Comparison of ENCODE assay signal across 28 mouse cellular contexts in the genomic region with DNA sequence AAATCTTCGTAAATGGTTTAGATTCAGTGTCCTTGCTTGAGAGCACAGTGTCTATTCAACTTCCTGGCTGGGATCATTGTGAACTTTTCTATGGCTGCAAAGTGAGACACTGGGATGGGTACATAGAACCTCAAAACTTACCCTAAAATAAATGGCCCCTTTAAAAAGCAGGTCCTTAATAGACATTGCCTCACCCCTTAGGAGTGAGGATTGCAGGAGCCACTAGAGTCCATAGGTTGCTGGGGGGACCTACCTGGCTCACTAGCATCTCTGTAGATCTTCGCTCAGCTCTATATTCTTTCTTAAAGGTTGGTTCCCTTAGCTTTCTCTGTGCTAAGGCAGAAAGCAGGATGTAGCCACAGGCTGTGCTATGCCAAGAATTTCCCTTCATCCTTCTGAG. TPM values are rescaled to one million over a fixed set of nuclear protein-coding genes. Genes with fewer than 3 reads are reported as not detected.
"Had no signal": no experiment of that assay in that cellular context is flagged by ENCODE, and none has a peak within 500 bp of the region (broad histone marks: within the 10 kb centered on the region; RNA-seq: fewer than 3 reads in every experiment).

No protein-coding gene starts in this region.

- H3K4me2 ChIP-seq: embryonic facial prominence, embryonic 12.5 days; embryonic facial prominence, embryonic 13.5 days; embryonic facial prominence, embryonic 15.5 days; forebrain, embryonic 12.5 days; forebrain, embryonic 13.5 days; forebrain, embryonic 15.5 days had no signal

- H3K36me3 ChIP-seq: embryonic facial prominence, embryonic 10.5 days; embryonic facial prominence, embryonic 12.5 days; forebrain, embryonic 10.5 days; forebrain, embryonic 12.5 days; forebrain, embryonic 15.5 days had no signal

- H3K9ac ChIP-seq: embryonic facial prominence, embryonic 12.5 days; embryonic facial prominence, embryonic 13.5 days; embryonic facial prominence, embryonic 15.5 days; forebrain, embryonic 12.5 days; forebrain, embryonic 13.5 days; forebrain, embryonic 15.5 days; forebrain, postnatal 0 days had no signal

- H3K4me1 ChIP-seq: embryonic facial prominence, embryonic 10.5 days; embryonic facial prominence, embryonic 12.5 days; embryonic facial prominence, embryonic 15.5 days; forebrain, embryonic 10.5 days; forebrain, embryonic 12.5 days; forebrain, embryonic 13.5 days; forebrain, embryonic 15.5 days had no signal

- H3K27me3 ChIP-seq: embryonic facial prominence, embryonic 12.5 days; embryonic facial prominence, embryonic 13.5 days; embryonic facial prominence, embryonic 15.5 days; forebrain, embryonic 12.5 days; forebrain, embryonic 13.5 days; forebrain, embryonic 15.5 days had no signal

- H3K9me3 ChIP-seq: embryonic facial prominence, embryonic 10.5 days; embryonic facial prominence, embryonic 12.5 days; embryonic facial prominence, embryonic 13.5 days; embryonic facial prominence, embryonic 15.5 days; forebrain, embryonic 10.5 days; forebrain, embryonic 12.5 days; forebrain, embryonic 13.5 days; forebrain, embryonic 15.5 days had no signal

- ATAC-seq: forebrain, embryonic 13.5 days; forebrain, embryonic 14.5 days; forebrain, embryonic 15.5 days; forebrain, embryonic 16.5 days; forebrain, postnatal 0 days had no signal

- DNase-seq: cerebellum, adult 2 months; cerebellum, adult 8-10 months; cerebellum, adult 9-10 months; cerebellum, adult 9-11 months; cerebellum, postnatal 10 days; cerebellum, postnatal 14 days; cerebellum, postnatal 25 days; cerebellum, postnatal 36 days; embryo, embryonic 11 days; forebrain, postnatal 0 days; gastrocnemius, adult 2 months; gastrocnemius, postnatal 10 days; gastrocnemius, postnatal 14 days; gastrocnemius, postnatal 25 days; gastrocnemius, postnatal 36 days; heart, adult 18-20 months had no signal

- H3K4me3 ChIP-seq: embryonic facial prominence, embryonic 10.5 days; embryonic facial prominence, embryonic 12.5 days; embryonic facial prominence, embryonic 13.5 days; embryonic facial prominence, embryonic 15.5 days; erythroblast, embryonic 14.5 days; forebrain, embryonic 10.5 days; forebrain, embryonic 12.5 days; forebrain, embryonic 13.5 days; forebrain, embryonic 15.5 days; gastrocnemius, adult 2 months had no signal

- H3K27ac ChIP-seq: embryonic facial prominence, embryonic 10.5 days; embryonic facial prominence, embryonic 12.5 days; embryonic facial prominence, embryonic 13.5 days; embryonic facial prominence, embryonic 15.5 days; forebrain, embryonic 10.5 days; forebrain, embryonic 12.5 days; forebrain, embryonic 13.5 days; forebrain, embryonic 15.5 days; gastrocnemius, adult 2 months had no signal

RNA-seq across cellular contexts. Expression of a gene that starts 12.6 kb away (rescaled TPM):
- total RNA-seq: granulocyte monocyte progenitor cell, adult 5-6 weeks had no signal
- polyA plus RNA-seq: erythroblast, embryonic 14.5 days had no signal
